Mouse (Mus musculus): ENCODE data around the gene Magi2. TPM values are rescaled to one million over a fixed set of nuclear protein-coding genes. Genes with fewer than 3 reads are reported as not detected.
"Not testable (repeated sequence)": the region's sequence is repeated elsewhere in the genome, so short reads cannot be mapped to it uniquely, and the experiment has no call there.

Magi2 gene
- polyA plus RNA-seq, 1 experiment from 2014 or later, result 9.3 TPM

GRCm38 (mm10) chr5:19400299-19400698, 173.5 kb downstream of the Magi2 start:
- no peaks in the 10 kb centered on the region for H3K9me3 ChIP-seq (ENCODE audit: control insufficient read depth, low read length)
- H3K27ac ChIP-seq (ENCODE audit: low read depth, low read length), result no peak overlapping the region
- H3K36me3 ChIP-seq (ENCODE audit: control insufficient read depth, insufficient read depth, low read length), result no peaks in the 10 kb centered on the region
- H3K4me1 ChIP-seq (ENCODE audit: control insufficient read depth, insufficient read depth, low read length), result no peaks in the 10 kb centered on the region
- H3K4me3 ChIP-seq (ENCODE audit: low read length), result no peak overlapping the region
- no peak overlapping the region for H3K4me2 ChIP-seq (replicated peaks; ENCODE audit: low read depth, low read length)
- ATAC-seq (ENCODE audit: low FRiP score, low TSS enrichment), result no peak
- 78% methylated on average over 4 of the region's 4 CpGs for WGBS
- no peaks in the 10 kb centered on the region for H3K27me3 ChIP-seq (ENCODE audit: control insufficient read depth, insufficient read depth, low read length)
- no peak overlapping the region for H3K9ac ChIP-seq (ENCODE audit: low read depth, low read length)

GRCm38 (mm10) chr5:19400738-19401408, 174.0 kb downstream of the Magi2 start:
- WGBS, result 47% methylated on average over 5 of the region's 5 CpGs
- H3K27me3 ChIP-seq (ENCODE audit: control insufficient read depth, insufficient read depth, low read length), result no peaks in the 10 kb centered on the region
- H3K27ac ChIP-seq (ENCODE audit: low read depth, low read length), result no peak overlapping the region
- H3K9ac ChIP-seq (ENCODE audit: low read depth, low read length), result no peak overlapping the region
- H3K4me3 ChIP-seq (ENCODE audit: low read length), result no peak overlapping the region
- H3K36me3 ChIP-seq (ENCODE audit: control insufficient read depth, insufficient read depth, low read length), result no peaks in the 10 kb centered on the region
- H3K9me3 ChIP-seq (ENCODE audit: control insufficient read depth, low read length), result no peaks in the 10 kb centered on the region
- no peak overlapping the region for H3K4me2 ChIP-seq (replicated peaks; ENCODE audit: low read depth, low read length)
- no peak for ATAC-seq (ENCODE audit: low FRiP score, low TSS enrichment)
- no peaks in the 10 kb centered on the region for H3K4me1 ChIP-seq (ENCODE audit: control insufficient read depth, insufficient read depth, low read length)

GRCm38 (mm10) chr5:19404268-19404667, 177.4 kb downstream of the Magi2 start:
- H3K27me3 ChIP-seq (ENCODE audit: control insufficient read depth, insufficient read depth, low read length); H3K4me2 ChIP-seq (replicated peaks; ENCODE audit: low read depth, low read length); H3K9me3 ChIP-seq (ENCODE audit: control insufficient read depth, low read length); H3K27ac ChIP-seq (ENCODE audit: low read depth, low read length); H3K9ac ChIP-seq (ENCODE audit: low read depth, low read length); H3K4me1 ChIP-seq (ENCODE audit: control insufficient read depth, insufficient read depth, low read length); H3K4me3 ChIP-seq (ENCODE audit: low read length); ATAC-seq (ENCODE audit: low FRiP score, low TSS enrichment); H3K36me3 ChIP-seq (ENCODE audit: control insufficient read depth, insufficient read depth, low read length): not testable (repeated sequence)
- 97% methylated on average over 1 of the region's 1 CpGs for WGBS

GRCm38 (mm10) chr5:19414556-19414955, 187.7 kb downstream of the Magi2 start:
- no peak overlapping the region for H3K9ac ChIP-seq (ENCODE audit: low read depth, low read length)
- H3K4me3 ChIP-seq (ENCODE audit: low read length), result no peak overlapping the region
- no peaks in the 10 kb centered on the region for H3K9me3 ChIP-seq (ENCODE audit: control insufficient read depth, low read length)
- no peaks in the 10 kb centered on the region for H3K4me1 ChIP-seq (ENCODE audit: control insufficient read depth, insufficient read depth, low read length)
- H3K27me3 ChIP-seq (ENCODE audit: control insufficient read depth, insufficient read depth, low read length), result no peaks in the 10 kb centered on the region
- WGBS, result 77% methylated on average over 4 of the region's 4 CpGs
- H3K4me2 ChIP-seq (replicated peaks; ENCODE audit: low read depth, low read length), result no peak overlapping the region
- no peaks in the 10 kb centered on the region for H3K36me3 ChIP-seq (ENCODE audit: control insufficient read depth, insufficient read depth, low read length)
- no peak for ATAC-seq (ENCODE audit: low FRiP score, low TSS enrichment)
- H3K27ac ChIP-seq (ENCODE audit: low read depth, low read length), result no peak overlapping the region

GRCm38 (mm10) chr5:19429290-19429689, 202.5 kb downstream of the Magi2 start:
- H3K4me2 ChIP-seq (replicated peaks; ENCODE audit: low read depth, low read length), result no peak overlapping the region
- no peaks in the 10 kb centered on the region for H3K27me3 ChIP-seq (ENCODE audit: control insufficient read depth, insufficient read depth, low read length)
- H3K36me3 ChIP-seq (ENCODE audit: control insufficient read depth, insufficient read depth, low read length), result no peaks in the 10 kb centered on the region
- no peak overlapping the region for H3K27ac ChIP-seq (ENCODE audit: low read depth, low read length)
- H3K4me3 ChIP-seq (ENCODE audit: low read length), result no peak overlapping the region
- H3K9ac ChIP-seq (ENCODE audit: low read depth, low read length), result no peak overlapping the region
- ATAC-seq (ENCODE audit: low FRiP score, low TSS enrichment), result no peak
- no peaks in the 10 kb centered on the region for H3K9me3 ChIP-seq (ENCODE audit: control insufficient read depth, low read length)
- H3K4me1 ChIP-seq (ENCODE audit: control insufficient read depth, insufficient read depth, low read length), result no peaks in the 10 kb centered on the region
- 33% methylated on average over 2 of the region's 2 CpGs for WGBS

GRCm38 (mm10) chr5:19462541-19462940, 235.7 kb downstream of the Magi2 start:
- Histone ChIP-seq H3K4me1 (ENCODE audit: control insufficient read depth, insufficient read depth, low read length) (no peaks in the 10 kb centered on the region), H3K9ac (ENCODE audit: low read depth, low read length) (no peak overlapping the region), H3K4me2 (replicated peaks; ENCODE audit: low read depth, low read length) (no peak overlapping the region), H3K4me3 (ENCODE audit: low read length) (no peak overlapping the region), H3K9me3 (ENCODE audit: control insufficient read depth, low read length) (no peaks in the 10 kb centered on the region), H3K36me3 (ENCODE audit: control insufficient read depth, insufficient read depth, low read length) (no peaks in the 10 kb centered on the region), H3K27me3 (ENCODE audit: control insufficient read depth, insufficient read depth, low read length) (no peaks in the 10 kb centered on the region), H3K27ac (ENCODE audit: low read depth, low read length) (no peak overlapping the region)
- ATAC-seq (ENCODE audit: low FRiP score, low TSS enrichment), result no peak

GRCm38 (mm10) chr5:19465383-19465782, 238.5 kb downstream of the Magi2 start:
- H3K9ac ChIP-seq (ENCODE audit: low read depth, low read length), result no peak overlapping the region
- H3K27ac ChIP-seq (ENCODE audit: low read depth, low read length), result no peak overlapping the region
- H3K4me3 ChIP-seq (ENCODE audit: low read length), result no peak overlapping the region
- H3K36me3 ChIP-seq (ENCODE audit: control insufficient read depth, insufficient read depth, low read length), result no peaks in the 10 kb centered on the region
- H3K27me3 ChIP-seq (ENCODE audit: control insufficient read depth, insufficient read depth, low read length), result no peaks in the 10 kb centered on the region
- WGBS, result 56% methylated on average over 2 of the region's 2 CpGs
- no peaks in the 10 kb centered on the region for H3K9me3 ChIP-seq (ENCODE audit: control insufficient read depth, low read length)
- H3K4me2 ChIP-seq (replicated peaks; ENCODE audit: low read depth, low read length), result no peak overlapping the region
- H3K4me1 ChIP-seq (ENCODE audit: control insufficient read depth, insufficient read depth, low read length), result no peaks in the 10 kb centered on the region
- no peak for ATAC-seq (ENCODE audit: low FRiP score, low TSS enrichment)

- H3K4me2 ChIP-seq (replicated peaks; ENCODE audit: low read depth, low read length), result no peak overlapping the region
- H3K9ac ChIP-seq (ENCODE audit: low read depth, low read length), result no peak overlapping the region
- H3K9me3 ChIP-seq (ENCODE audit: control insufficient read depth, low read length), result no peaks in the 10 kb centered on the region
- 87% methylated on average over 4 of the region's 4 CpGs for WGBS
- no peaks in the 10 kb centered on the region for H3K36me3 ChIP-seq (ENCODE audit: control insufficient read depth, insufficient read depth, low read length)
- H3K4me1 ChIP-seq (ENCODE audit: control insufficient read depth, insufficient read depth, low read length), result no peaks in the 10 kb centered on the region
- no peak for ATAC-seq (ENCODE audit: low FRiP score, low TSS enrichment)
- H3K27me3 ChIP-seq (ENCODE audit: control insufficient read depth, insufficient read depth, low read length), result no peaks in the 10 kb centered on the region
- H3K4me3 ChIP-seq (ENCODE audit: low read length), result no peak overlapping the region
- no peak overlapping the region for H3K27ac ChIP-seq (ENCODE audit: low read depth, low read length)
Measured at GRCm38 (mm10) chr5:19472851-19473439, 246.1 kb downstream of the Magi2 start.

GRCm38 (mm10) chr5:19482981-19483380, 256.1 kb downstream of the Magi2 start:
- WGBS, result 90% methylated on average over 3 of the region's 3 CpGs
- Histone ChIP-seq H3K4me2 (replicated peaks; ENCODE audit: low read depth, low read length) (no peak overlapping the region), H3K9ac (ENCODE audit: low read depth, low read length) (no peak overlapping the region), H3K4me1 (ENCODE audit: control insufficient read depth, insufficient read depth, low read length) (no peaks in the 10 kb centered on the region), H3K4me3 (ENCODE audit: low read length) (no peak overlapping the region), H3K27me3 (ENCODE audit: control insufficient read depth, insufficient read depth, low read length) (no peaks in the 10 kb centered on the region), H3K9me3 (ENCODE audit: control insufficient read depth, low read length) (no peaks in the 10 kb centered on the region), H3K36me3 (ENCODE audit: control insufficient read depth, insufficient read depth, low read length) (no peaks in the 10 kb centered on the region), H3K27ac (ENCODE audit: low read depth, low read length) (no peak overlapping the region)
- no peak for ATAC-seq (ENCODE audit: low FRiP score, low TSS enrichment)
